Mouse (Mus musculus) erythroblast, adult 5-6 weeks (primary cell): ENCODE data around the gene Prss12. TPM values are rescaled to one million over a fixed set of nuclear protein-coding genes. Genes with fewer than 3 reads are reported as not detected.

ENCODE experiments used
- ATAC-seq: replicated peaks from 2 replicates; pipeline ENCODE4 v1.8.0; 2016; ENCODE audit warnings: moderate number of reproducible peaks, mild to moderate bottlenecking, moderate TSS enrichment, inconsistent platforms; ENCODE audit not compliant: poor library complexity, low FRiP score, severe bottlenecking
- total RNA-seq, 2 experiments: library from RNA; stranded (forward) in 1 of 2; stranded (reverse) in 1 of 2; fragments of 150-400 nt in 1 of 2; fragments of 200-764, 138-1000 nt in 1 of 2; gene quantifications; 2 replicates each; pipeline versions ENCODE4 v1.2.3 to v1.2.4; 2015 to 2017; ENCODE audit warnings: low replicate concordance in 2 of 2

Gene Prss12
- total RNA-seq, 2 experiments from 2014 or later = not detected

DNA sequence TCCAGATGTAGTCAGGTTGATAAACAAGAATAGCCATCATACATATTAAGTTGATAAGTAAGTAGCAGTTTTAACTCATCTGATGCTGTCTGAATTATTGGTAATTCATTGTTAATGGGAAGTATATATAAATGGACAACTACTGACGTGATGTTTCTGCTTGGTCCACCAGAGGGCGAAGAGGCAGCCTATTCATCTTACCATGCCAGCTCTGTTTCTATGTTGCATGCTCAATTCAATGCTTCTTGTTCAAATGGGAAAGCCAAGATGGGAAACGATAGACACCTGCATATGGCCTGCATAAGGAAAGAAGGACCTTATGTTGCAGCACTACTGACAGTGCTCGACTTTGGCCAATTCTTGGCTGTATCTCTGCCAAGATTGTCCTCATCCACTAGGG is 70.1 kb downstream of the Prss12 start:
- no peak for ATAC-seq

DNA sequence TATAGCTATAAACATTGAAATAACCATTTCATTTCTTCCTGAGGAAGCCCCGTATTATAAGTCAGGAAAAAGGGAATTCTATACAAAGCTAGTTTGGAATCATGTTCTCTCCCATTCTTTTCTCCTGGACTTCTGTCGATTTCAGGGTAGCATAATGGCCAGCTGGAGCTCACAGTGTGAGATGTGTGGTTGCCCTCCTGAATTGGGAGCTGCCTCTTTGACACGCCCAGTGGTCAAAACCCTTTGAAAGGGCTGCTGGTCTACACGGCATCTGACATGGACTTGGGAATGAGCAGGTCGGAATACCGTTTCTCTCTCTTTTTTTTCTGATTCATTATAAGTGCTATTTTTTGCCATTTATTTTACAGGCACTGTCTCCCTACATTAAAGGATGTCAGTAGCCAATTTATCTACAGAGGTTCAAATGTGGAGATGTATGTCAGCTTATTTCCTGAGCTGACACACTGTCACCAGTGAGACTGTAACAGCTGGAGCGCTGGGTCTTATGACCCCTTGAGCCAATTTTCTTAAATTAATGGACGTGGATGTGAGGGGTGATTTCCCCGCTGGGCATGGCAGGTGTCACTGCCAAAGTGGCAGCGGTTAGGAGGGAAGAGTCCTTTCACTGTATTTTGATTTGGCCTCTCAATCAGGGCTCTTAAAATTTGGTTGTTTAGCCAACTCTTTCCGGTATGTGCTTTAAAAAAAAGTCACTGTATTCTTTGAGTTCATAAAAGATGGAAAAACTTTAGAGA is 79.8 kb downstream of the Prss12 start:
- no peak for ATAC-seq

DNA sequence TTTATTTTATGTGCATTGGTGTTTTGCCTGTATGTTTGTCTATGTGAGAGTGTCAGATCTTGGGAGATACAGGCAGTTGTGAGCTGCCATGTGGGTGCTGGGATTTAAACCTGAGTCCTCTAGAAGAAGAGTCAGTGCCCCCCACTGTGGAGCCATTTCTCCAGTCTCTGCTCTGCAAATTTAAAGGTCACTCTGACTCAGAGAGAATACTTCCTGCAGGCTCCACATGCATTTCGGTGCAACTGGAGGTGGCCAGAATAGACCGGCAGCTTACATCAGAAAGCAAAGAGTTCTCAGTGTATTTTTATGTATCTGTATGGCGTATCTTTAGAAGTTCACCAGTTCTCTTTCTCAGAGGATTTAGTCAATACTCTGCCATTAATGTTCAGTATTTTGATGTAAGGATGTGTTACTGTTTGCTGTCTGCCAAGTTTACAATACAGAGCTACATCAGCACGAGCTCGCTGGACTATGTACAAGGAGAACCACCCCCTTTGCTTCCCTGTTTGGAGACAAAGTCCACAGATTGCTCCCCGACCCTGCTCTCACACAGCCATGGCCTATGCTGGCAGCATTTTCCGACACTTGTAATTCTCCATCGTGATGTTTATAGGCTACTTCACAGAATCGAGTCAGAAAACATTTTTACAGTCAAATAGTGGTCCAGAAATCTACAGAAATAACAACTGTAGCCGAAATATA is 81.2 kb downstream of the Prss12 start:
- ATAC-seq = no peak

DNA sequence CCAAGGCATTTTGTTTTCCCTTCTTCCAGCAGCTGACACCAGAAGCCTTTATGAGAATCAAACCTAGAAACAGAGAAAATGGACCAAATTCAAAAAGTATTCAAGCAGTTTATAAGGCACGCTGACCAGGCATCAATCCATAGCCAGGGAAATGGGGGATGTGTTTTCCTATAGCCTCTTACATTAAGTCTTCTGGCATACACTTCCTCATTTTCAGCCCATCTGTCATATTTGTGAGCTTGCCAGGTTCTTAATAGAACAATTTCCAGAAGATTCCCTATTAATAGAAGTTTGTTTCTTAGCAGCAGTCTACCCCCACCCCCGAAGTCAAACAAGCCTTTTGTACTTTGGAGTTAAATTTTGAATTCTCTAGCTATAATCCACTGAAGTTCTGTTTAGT is 84.4 kb downstream of the Prss12 start:
- no peak for ATAC-seq

DNA sequence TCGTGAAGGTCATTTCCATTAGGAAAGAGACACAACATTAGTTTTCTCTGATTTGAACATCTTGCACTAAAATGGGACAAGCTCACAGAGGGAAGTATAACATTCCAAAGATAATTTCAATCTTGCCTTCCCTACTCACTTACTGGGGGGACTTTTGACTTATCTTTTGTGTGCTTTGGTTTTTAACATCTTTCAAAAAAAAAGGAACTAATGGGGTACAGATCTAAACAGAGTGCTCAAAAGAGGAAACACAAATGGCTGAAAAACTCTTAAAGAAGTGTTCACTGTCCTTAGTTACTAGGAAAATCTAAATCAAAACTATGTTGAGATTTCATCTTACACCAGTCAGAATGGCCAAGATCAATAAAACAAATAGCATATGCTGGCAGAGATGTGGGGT is 90.6 kb downstream of the Prss12 start:
- no peak for ATAC-seq

DNA sequence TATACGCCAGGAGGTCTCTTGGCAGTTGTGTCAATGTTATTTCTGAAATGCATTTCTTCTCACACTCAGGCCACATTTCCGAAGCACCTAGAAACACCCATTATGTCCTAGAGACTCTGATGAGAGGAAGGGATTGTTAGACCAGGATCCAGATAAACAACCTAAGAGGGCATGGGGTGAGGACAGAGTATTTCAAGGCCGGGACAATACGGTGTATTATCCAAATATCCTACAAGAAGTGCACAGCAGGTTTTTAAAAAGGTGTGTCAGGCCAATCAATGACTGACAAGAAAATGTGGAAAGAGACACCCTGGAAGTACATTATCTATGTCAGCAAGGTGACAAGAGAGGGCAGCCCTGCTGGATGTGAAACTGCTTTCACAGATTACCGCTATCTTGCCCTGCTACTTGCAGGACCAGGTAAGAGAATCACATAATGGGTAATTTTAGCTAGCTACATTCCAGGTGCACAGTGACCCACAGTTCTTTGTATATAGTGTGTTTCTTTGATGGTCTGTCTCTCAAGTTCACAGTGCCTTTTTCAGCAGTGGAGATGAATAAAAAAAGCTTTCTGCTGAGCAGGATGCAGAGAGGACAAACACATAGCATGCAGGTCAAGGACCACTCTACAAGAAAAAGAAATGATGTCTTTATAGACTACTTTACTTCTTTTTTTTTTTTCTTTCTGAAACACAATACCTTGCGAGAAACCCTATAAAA is 97.0 kb downstream of the Prss12 start:
- ATAC-seq = no peak

DNA sequence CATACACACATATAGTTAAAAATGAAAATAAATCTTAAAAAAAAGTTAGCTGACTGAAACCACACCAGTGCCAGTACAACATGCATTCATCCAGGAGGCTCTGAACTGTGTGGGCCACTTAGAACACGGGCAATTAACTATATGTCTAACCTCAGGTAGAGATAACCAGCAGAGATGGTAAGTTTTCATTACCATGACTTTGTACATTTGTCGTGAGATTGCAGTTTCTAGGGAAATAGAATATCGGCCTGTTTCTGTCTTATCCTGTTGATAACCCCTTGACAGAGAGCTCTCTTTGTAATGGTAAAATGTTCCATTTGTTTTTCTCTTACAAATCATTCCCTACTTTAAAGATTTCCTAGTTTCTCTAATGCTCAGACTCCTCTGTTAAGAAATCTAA is 103.8 kb downstream of the Prss12 start:
- ATAC-seq = no peak

DNA sequence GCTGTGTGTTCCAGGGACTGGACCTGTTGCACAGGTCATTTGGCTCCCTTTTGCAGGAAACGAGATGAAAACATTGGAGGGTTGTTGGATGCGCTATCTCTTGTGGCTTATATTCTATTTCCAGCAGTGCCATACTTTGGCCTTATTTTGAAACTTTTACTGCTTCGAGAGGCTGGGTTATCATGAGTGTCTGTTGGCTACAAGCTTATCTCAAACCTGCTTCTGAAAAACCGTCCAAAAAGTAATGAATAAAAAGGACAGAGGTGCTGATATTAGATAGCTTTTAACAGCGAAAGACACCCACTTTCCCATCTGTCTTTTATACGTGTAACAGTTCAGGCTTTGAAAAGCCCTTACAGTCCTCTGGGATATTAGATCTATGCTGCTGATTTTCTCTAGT is 107.2 kb downstream of the Prss12 start:
- no peak for ATAC-seq

DNA sequence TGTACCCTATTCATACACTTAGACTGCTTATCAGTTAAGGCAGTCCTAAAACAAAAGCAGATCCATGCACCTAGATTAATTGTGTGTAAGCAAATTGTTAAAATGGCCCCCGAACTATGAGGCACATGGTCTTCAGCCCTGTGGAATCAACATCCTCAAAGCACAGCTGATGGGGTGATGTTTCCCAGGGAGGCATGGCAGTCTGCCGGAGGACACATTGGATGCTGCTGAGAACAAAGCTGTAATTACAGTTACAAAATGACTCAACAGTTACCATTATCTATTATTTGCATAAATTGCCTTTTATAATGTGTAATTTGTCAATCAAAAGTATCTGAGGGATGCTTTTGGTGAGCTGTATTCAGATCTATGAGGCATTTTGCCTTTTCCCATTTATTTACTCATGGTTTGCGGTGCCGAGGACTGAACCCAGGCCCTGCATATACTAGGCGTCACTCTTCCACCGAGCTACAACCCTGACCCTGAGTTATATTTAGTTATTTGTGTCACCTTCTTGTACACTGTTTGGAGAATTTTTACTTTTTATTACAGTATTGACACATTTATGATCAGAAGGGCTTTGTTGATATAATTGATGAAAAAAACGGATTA is 108.6 kb downstream of the Prss12 start:
- no peak for ATAC-seq

Other genes starting within 250 kb of the Prss12 start
- gene Synpo2, start 210.8 kb upstream of the Prss12 start, total RNA-seq (2015; ENCODE audit: low replicate concordance) = not detected in 2 replicates
- gene Synpo2, start 210.8 kb upstream of the Prss12 start, total RNA-seq (2017; ENCODE audit: low replicate concordance) = under 0.01 TPM in 1 of 2 replicates, not detected in the other
- 7.9 TPM in 2 replicates for gene Sec24d, start 179.5 kb upstream of the Prss12 start, total RNA-seq (2015; ENCODE audit: low replicate concordance)
- 2.6 and 8.2 TPM in 2 replicates for gene Sec24d, start 179.5 kb upstream of the Prss12 start, total RNA-seq (2017; ENCODE audit: low replicate concordance)
- gene Mettl14, start 60.8 kb upstream of the Prss12 start, total RNA-seq (2015; ENCODE audit: low replicate concordance) = 6.1 and 6.9 TPM in 2 replicates
- gene Mettl14, start 60.8 kb upstream of the Prss12 start, total RNA-seq (2017; ENCODE audit: low replicate concordance) = 3.1 and 5.3 TPM in 2 replicates
- gene Ndst3, start 243.9 kb downstream of the Prss12 start, total RNA-seq (2015; ENCODE audit: low replicate concordance) = not detected in 2 replicates
- 0.28 TPM in 1 of 2 replicates, not detected in the other for gene Ndst3, start 243.9 kb downstream of the Prss12 start, total RNA-seq (2017; ENCODE audit: low replicate concordance)